Mouse (Mus musculus): ENCODE data around the gene Sec16a.
"Not testable (repeated sequence)": the region's sequence is repeated elsewhere in the genome, so short reads cannot be mapped to it uniquely, and the experiment has no call there.

Gene Sec16a

DNA sequence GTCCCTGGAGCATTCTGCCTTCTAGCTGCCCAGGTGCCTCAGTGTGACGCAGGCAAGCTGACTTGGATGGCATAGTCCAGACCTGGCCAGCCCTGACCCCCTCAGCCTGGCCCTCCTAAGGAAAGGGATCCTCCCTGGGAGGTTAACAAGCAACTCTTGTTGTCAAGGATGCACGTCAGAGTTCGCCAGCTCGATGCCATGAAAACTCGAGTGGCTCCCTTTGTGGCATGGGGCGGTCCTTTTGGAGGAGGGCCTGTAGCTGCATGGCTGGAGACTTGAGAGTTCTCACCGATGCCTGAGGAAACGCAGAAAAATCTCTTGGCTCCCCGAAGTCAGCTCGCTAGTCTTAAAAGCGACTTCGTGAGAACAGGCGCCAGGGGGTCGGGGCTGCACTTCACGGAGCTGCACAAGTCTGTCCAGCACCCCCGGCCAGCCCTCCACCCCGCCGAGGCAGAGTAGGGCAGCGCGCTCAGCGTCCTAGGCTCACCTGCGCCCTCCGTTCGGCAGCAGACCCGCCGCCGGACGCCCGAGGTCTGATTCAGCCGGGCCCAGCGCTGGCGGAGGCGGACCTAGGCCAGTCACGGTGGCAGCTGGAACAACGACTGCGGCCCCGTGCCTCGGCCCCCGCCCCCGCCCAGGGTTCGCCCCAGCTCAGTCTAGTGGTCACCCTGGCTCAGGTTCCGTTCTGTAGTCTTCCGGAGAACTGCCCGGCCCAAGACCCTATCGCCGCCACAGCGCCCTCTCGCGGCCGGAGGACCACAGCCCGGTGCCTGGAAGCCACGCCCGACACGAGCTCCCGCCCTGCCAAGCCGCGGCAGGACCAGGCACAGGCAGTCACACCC, 36.3 kb downstream of the Sec16a start, which contains the start of gene Inpp5e:
Gene Inpp5e, minus strand, starts transcription at position 689 of the 842 bp plus-strand sequence.
- in situ Hi-C loops (cut with MboI; ENCODE audit: low pct_unique_long_range_greater_than_20kb in 1 of 2, low sequenced_read_pairs in 2 of 2, unreplicated experiment in 1 of 2) = loop anchor here in 1 of 2 experiments (5.0 kb wide), 1 partner anchor 81 kb away; no protein-coding TSS in a partner anchor

DNA sequence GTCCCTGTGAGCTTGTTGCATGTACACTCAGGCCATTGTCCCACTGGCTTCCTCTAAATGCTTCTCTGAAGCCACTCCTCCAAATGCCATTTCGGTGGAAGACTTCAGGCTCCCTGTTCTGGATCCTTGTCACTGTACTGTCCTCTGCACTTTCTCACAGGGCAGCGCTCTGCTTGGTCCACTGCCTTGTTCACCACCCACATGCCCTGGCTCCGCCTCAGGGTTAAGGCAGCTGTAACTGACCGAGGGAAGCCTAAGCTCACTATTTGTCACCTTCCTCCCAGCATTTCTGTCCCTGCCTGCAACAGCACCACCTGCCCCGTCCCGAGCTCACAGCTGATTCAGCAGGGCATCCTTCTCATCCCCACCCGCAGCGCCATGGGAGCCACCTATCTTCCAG, 41.7 kb downstream of the Sec16a start:
- in situ Hi-C loops (cut with MboI; ENCODE audit: low pct_unique_long_range_greater_than_20kb in 1 of 2, low sequenced_read_pairs in 2 of 2, unreplicated experiment in 1 of 2) = no loop called here

DNA sequence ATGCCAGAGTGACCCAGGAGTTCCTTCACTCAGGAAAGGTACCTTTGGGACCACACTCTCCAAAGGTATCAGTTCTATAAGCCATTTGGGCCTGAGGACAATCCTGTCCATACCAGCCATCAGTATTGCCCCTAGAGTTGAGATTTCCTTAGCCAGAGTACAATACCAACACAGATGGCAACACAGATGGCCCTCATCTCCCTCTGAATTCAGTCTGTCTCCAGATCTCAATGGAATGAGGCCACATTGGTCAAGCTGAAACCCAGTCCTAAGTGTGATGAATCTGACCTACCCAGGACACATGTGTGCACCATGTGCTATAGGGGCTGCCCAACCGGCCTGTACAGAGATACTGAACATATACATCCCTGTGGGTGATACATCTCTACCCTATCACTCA, 42.8 kb downstream of the Sec16a start:
- in situ Hi-C loops (cut with MboI; ENCODE audit: low pct_unique_long_range_greater_than_20kb in 1 of 2, low sequenced_read_pairs in 2 of 2, unreplicated experiment in 1 of 2) = no loop called here

DNA sequence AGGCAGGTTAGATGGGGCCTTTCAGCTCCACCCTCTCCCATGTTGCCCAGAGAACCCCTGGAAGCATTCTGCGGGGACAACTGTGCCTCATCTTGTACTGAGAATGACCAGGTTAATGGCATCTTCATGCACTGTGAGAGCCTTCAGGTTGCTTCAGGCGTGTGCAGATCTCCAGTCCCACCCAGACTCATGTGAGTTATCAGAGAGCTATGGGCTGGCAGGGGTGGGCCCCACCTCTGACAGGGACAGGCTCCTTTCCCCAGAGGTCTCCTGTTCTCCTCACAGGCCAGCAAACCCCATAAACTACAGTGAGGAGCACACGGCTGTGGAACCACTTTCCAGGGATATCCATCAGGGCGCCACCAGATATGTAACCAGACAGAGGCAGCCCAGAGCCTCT, 44.0 kb downstream of the Sec16a start:
- in situ Hi-C loops (cut with MboI; ENCODE audit: low pct_unique_long_range_greater_than_20kb in 1 of 2, low sequenced_read_pairs in 2 of 2, unreplicated experiment in 1 of 2) = no loop called here

DNA sequence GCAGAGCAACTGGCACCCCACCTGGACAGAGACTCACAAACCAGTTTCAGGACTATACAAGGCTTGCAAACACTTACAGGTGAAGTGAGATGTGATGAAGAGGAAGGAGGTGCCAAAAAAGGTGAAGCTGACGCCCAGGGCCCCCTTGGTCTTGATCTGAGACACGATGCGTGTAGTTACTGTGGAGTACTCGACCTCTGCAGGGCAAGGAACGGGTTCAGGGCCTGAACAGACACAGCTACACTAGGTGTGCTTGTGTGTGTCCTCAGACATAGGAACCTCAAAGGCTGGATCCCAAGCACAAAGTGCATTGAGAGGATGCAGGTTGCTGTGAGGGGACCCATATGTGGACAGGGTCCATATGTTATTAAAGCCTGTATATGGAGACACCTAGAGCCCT, 44.7 kb downstream of the Sec16a start:
- in situ Hi-C loops (cut with MboI; ENCODE audit: low pct_unique_long_range_greater_than_20kb in 1 of 2, low sequenced_read_pairs in 2 of 2, unreplicated experiment in 1 of 2) = no loop called here

DNA sequence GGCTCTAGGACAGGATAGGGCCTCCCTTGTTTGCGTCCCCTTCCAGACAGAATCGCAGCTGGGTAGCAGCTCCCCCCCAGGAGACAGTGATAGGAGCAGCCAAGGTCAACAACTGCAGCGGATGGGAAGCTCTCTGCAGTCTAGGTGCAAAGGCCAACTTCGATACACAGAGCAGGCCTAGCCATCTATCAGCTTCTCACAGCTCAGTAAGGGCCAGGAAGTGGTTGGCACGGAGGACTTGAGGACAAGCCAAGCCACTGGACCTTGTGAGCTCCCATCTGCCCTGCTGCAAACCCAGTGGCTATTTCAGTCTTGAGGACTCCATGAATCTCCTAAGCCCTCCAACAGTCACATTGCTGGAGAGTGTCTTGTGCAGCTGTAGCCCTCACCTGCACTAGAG, 45.4 kb downstream of the Sec16a start:
- in situ Hi-C loops (cut with MboI; ENCODE audit: low pct_unique_long_range_greater_than_20kb in 1 of 2, low sequenced_read_pairs in 2 of 2, unreplicated experiment in 1 of 2) = no loop called here

DNA sequence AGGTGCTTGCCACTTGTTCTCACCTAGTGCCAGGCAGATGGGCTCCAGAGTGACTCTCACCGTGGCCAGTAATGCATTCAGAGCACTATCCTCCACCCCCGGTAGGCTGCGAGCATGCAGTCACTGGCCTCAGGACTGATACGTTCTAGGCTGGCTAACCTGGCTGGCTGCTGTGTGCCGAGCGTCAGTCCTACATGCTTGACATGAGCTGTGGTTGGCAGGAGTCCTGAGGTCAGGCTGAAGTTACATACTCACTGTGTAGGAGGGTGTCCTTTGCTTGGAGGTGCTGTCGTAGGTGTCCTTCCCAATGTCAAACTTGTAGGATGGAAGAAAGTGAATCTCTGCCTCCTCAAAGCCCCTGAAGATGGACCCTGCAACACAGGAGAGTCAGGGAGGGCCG, 46.0 kb downstream of the Sec16a start:
- in situ Hi-C loops (cut with MboI; ENCODE audit: low pct_unique_long_range_greater_than_20kb in 1 of 2, low sequenced_read_pairs in 2 of 2, unreplicated experiment in 1 of 2) = no loop called here

DNA sequence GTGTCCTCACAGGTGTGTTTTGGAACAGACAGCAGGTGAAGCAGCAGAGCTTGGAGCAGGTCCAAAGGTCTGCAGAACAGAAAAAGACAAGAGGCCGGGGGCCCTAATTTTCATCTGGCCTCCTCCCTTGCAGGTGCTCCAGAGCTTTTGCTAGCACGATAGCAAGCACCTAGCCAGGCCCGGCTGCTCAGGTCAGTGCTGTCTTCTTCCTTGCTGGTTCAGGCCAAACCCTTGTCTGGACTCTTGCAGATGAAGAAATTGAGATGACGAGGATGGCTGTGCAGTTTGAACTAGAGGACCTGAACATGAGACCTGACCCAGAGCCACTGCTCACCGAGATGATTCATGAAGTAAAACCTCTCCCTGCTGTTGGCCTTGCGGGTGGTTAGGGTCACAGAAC, 53.4 kb downstream of the Sec16a start:
- in situ Hi-C loops (cut with MboI; ENCODE audit: low pct_unique_long_range_greater_than_20kb in 1 of 2, low sequenced_read_pairs in 2 of 2, unreplicated experiment in 1 of 2) = no loop called here

GRCm38 (mm10) chr2:26390954-26391353, 54.1 kb downstream of the Sec16a start:
- in situ Hi-C loops (cut with MboI; ENCODE audit: low pct_unique_long_range_greater_than_20kb in 1 of 2, low sequenced_read_pairs in 2 of 2, unreplicated experiment in 1 of 2) = no loop called here

GRCm38 (mm10) chr2:26389154-26389690, 55.8 kb downstream of the Sec16a start, which contains the start of the genes Entr1 and Pmpca:
Entr1 (minus strand) TSS chr2:26389316.
Pmpca (plus strand) TSS chr2:26389339.
- in situ Hi-C loops (cut with MboI; ENCODE audit: low pct_unique_long_range_greater_than_20kb in 1 of 2, low sequenced_read_pairs in 2 of 2, unreplicated experiment in 1 of 2) = no loop called here

DNA sequence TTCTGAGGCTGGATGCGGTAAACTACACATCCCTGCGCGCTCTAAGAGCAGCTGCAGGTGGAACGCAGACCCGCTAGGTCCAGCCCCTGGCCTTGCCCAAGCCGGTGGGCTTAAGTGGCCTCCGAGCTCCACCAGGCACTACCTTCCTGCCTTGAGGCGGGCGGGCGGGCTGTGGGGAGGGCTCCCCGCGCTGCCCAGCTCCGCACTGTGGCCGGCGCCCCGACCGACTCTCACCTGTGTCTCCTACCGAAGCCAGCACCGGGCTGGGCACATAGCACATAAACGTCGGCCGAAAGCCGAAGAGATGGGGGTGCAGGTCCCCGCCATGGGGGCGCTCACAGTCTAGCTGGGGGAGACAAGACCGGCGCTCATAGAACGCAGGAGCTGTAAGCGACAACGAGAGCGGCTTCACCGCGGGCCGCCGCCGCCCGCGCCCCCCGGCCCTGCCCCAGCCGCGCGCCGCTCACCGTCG, 56.3 kb downstream of the Sec16a start:
- in situ Hi-C loops (cut with MboI; ENCODE audit: low pct_unique_long_range_greater_than_20kb in 1 of 2, low sequenced_read_pairs in 2 of 2, unreplicated experiment in 1 of 2) = no loop called here

GRCm38 (mm10) chr2:26387713-26388112, 57.3 kb downstream of the Sec16a start:
- in situ Hi-C loops (cut with MboI; ENCODE audit: low pct_unique_long_range_greater_than_20kb in 1 of 2, low sequenced_read_pairs in 2 of 2, unreplicated experiment in 1 of 2) = no loop called here

DNA sequence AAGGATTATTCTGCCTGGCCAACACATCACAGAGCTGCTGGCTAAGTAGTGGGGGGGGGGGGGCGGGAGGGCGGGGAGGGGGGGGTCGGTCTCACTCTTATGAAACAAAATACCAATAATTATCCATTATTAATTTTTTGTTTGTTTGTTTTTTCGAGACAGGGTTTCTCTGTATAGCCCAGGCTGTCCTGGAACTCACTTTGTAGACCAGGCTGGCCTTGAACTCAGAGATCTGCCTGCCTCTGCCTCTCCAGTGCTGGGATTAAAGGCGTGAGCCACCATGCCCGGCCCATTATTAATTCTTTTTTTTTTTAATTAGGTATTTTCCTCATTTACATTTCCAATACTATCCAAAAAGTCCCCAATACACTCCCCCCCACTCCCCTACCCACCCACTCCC, 64.1 kb downstream of the Sec16a start:
- in situ Hi-C loops (cut with MboI; ENCODE audit: low pct_unique_long_range_greater_than_20kb in 1 of 2, low sequenced_read_pairs in 2 of 2, unreplicated experiment in 1 of 2) = not testable (repeated sequence)

DNA sequence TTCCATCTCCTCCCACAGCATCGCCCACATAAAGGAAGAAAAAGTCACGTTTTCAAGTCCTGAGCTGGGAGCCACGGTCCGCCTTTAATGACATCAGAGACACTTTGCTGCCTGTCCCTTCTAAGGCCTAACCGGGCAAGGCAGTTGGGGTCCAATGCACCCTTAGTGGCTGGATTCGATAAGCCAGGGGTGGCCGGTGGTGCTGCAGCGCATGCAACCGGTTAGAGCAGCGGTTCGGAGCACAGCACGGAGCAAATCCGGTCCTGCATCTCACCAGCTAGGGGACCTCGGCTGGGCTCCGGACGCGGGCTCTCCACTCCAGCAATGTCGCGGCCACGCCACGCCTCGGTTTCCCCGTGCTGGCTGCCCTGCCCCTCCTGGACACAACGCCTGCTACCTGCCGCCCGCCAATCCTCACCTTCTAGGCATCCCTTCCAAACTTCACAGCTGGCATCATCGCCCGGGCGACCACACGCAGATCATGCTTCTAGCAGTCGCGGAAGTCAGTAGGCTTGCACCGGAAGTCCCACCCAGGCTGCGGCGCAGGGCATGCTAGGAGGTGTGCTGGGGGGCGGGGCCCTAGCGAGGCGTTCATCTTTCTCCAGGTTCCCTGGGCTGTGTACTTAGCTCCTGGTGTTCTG, 64.8 kb downstream of the Sec16a start, which contains the start of gene Snapc4:
Gene Snapc4, minus strand, starts transcription at position 523 of the 641 bp plus-strand sequence.
- in situ Hi-C loops (cut with MboI; ENCODE audit: low pct_unique_long_range_greater_than_20kb in 1 of 2, low sequenced_read_pairs in 2 of 2, unreplicated experiment in 1 of 2) = no loop called here

GRCm38 (mm10) chr2:26372396-26372795, 72.6 kb downstream of the Sec16a start:
- in situ Hi-C loops (cut with MboI; ENCODE audit: low pct_unique_long_range_greater_than_20kb in 1 of 2, low sequenced_read_pairs in 2 of 2, unreplicated experiment in 1 of 2) = no loop called here

GRCm38 (mm10) chr2:26368572-26368971, 76.4 kb downstream of the Sec16a start:
- in situ Hi-C loops (cut with MboI; ENCODE audit: low pct_unique_long_range_greater_than_20kb in 1 of 2, low sequenced_read_pairs in 2 of 2, unreplicated experiment in 1 of 2) = no loop called here

- in situ Hi-C loops (cut with MboI; ENCODE audit: low pct_unique_long_range_greater_than_20kb in 1 of 2, low sequenced_read_pairs in 2 of 2, unreplicated experiment in 1 of 2) = no loop called here
Observed at GRCm38 (mm10) chr2:26367911-26368310, 77.1 kb downstream of the Sec16a start.

DNA sequence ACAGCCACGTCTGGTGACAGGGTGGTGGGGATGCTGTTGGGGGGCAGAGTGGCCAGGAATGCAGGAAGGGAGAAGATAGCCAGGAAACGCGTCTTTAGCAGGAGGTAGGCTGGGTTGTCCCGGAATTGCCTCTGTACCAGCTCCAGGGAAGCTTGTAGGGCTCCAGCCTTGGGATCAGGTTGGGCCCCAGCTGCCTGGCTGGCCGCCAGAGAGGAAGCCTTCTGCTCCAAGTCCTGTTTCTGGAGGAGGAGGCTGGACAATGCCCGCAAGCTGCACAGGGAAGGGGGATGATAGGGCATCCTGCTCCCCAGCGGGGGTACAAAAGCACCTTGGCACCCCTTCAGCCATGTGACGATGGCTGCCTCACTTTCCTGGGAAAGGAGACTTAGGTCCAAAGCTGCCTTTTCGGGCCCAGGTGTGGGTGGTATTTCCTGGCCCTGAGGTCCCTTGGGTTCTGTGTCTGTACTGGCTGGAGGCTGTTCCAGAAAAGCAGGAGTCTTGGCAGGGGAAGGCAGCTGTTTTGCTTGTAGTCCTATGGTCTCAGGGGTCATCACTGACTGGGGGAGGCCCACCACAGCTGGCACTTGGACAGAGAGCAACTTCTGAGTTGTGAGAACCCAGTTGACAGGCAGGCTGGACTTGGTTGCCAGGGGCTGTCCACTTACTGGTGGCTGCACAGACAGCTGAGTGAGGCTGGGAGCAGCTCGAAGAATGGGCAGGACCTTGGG, 80.1 kb downstream of the Sec16a start:
- in situ Hi-C loops (cut with MboI; ENCODE audit: low pct_unique_long_range_greater_than_20kb in 1 of 2, low sequenced_read_pairs in 2 of 2, unreplicated experiment in 1 of 2) = no loop called here

DNA sequence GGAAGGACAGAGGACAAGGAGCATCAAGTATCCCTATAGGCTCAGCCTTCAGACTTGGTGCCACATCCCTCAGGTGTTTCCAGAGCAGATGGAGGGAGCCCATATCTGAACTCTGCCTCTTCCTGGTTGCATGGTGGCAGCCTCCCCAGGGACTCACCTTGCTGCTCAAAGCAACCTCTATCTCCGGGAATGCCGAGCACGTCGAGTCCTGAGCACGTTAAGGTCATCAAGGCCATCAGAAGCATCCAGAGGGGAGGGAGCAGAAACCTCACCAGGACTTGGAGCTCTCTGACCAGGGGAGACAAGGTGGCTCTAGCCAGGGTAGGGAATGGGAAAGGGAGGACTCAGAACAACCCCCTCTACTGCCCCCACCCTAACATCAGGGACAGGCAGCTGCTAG, 81.5 kb downstream of the Sec16a start:
- in situ Hi-C loops (cut with MboI; ENCODE audit: low pct_unique_long_range_greater_than_20kb in 1 of 2, low sequenced_read_pairs in 2 of 2, unreplicated experiment in 1 of 2) = no loop called here
